Mouse (Mus musculus) heart, postnatal 4 days (tissue): ENCODE measurements at regions not wholly inside any gene's neighbourhood (a gene's known extent, or its start where the extent isn't known, plus 50 kb on each side); places are given as distances from the start of the nearest gene placed in this dataset.

Source experiments
- DNase-seq: peaks from one replicate; pipeline ENCODE4 v3.0.0; 2021

GRCm38 (mm10) chr14:62088174-62088573, 204.2 kb upstream of the Rnaseh2b start:
- DNase-seq: no peak

GRCm38 (mm10) chr14:62117532-62117931, 174.9 kb upstream of the Rnaseh2b start:
- no peak for DNase-seq

- peak; percentile 7 for DNase-seq
Observed at GRCm38 (mm10) chr14:62118542-62118953, 173.8 kb upstream of the Rnaseh2b start.

- DNase-seq: no peak
Observed at GRCm38 (mm10) chr14:62128918-62129317, 163.5 kb upstream of the Rnaseh2b start.

- no peak for DNase-seq
Observed at GRCm38 (mm10) chr14:62132353-62132816, 160.0 kb upstream of the Rnaseh2b start.

GRCm38 (mm10) chr14:62137981-62138380, 154.4 kb upstream of the Rnaseh2b start:
- no peak for DNase-seq

GRCm38 (mm10) chr14:62144385-62145030, 147.9 kb upstream of the Rnaseh2b start:
- DNase-seq: no peak

- no peak for DNase-seq
Observed at GRCm38 (mm10) chr14:62157038-62157716, 135.2 kb upstream of the Rnaseh2b start.

- DNase-seq: no peak
Observed at GRCm38 (mm10) chr14:62159690-62160089, 132.7 kb upstream of the Rnaseh2b start.

- no peak for DNase-seq
Observed at GRCm38 (mm10) chr14:62163120-62163796, 129.1 kb upstream of the Rnaseh2b start.

- no peak for DNase-seq
Observed at GRCm38 (mm10) chr14:62164918-62165317, 127.5 kb upstream of the Rnaseh2b start.

- DNase-seq: no peak
Observed at GRCm38 (mm10) chr14:62166006-62166405, 126.4 kb upstream of the Rnaseh2b start.

GRCm38 (mm10) chr14:62166596-62166995, 125.8 kb upstream of the Rnaseh2b start:
- DNase-seq: no peak

GRCm38 (mm10) chr14:62167090-62167489, 125.3 kb upstream of the Rnaseh2b start:
- peak; percentile 37 for DNase-seq

GRCm38 (mm10) chr14:62168711-62169110, 123.7 kb upstream of the Rnaseh2b start:
- no peak for DNase-seq

GRCm38 (mm10) chr14:62170385-62170784, 122.0 kb upstream of the Rnaseh2b start:
- peak; percentile 13 for DNase-seq

- no peak for DNase-seq
Observed at GRCm38 (mm10) chr14:62171256-62172047, 120.9 kb upstream of the Rnaseh2b start.

GRCm38 (mm10) chr14:62173835-62174530, 118.4 kb upstream of the Rnaseh2b start:
- peak; percentile 81 for DNase-seq

- DNase-seq: no peak
Observed at GRCm38 (mm10) chr14:62175384-62176048, 116.9 kb upstream of the Rnaseh2b start.

- DNase-seq: peak; percentile 68
Observed at GRCm38 (mm10) chr14:62177509-62177908, 114.9 kb upstream of the Rnaseh2b start.

- DNase-seq: no peak
Observed at GRCm38 (mm10) chr14:62187360-62187759, 105.0 kb upstream of the Rnaseh2b start.
